Mouse (Mus musculus) retina, postnatal 1 day (tissue): ENCODE data around the gene Ccdc18.
"Not testable (repeated sequence)": the region's sequence is repeated elsewhere in the genome, so short reads cannot be mapped to it uniquely, and the experiment has no call there.

Experiments used
- DNase-seq: peaks from one replicate; pipeline ENCODE4 v3.0.0-alpha.2; 2012

The Ccdc18 gene

GRCm38 (mm10) chr5:108263785-108264184 lies 131.1 kb downstream of the Ccdc18 start:
- not testable (repeated sequence) for DNase-seq

- no peak for DNase-seq
Observed at GRCm38 (mm10) chr5:108266990-108267389, 134.3 kb downstream of the Ccdc18 start.

DNA sequence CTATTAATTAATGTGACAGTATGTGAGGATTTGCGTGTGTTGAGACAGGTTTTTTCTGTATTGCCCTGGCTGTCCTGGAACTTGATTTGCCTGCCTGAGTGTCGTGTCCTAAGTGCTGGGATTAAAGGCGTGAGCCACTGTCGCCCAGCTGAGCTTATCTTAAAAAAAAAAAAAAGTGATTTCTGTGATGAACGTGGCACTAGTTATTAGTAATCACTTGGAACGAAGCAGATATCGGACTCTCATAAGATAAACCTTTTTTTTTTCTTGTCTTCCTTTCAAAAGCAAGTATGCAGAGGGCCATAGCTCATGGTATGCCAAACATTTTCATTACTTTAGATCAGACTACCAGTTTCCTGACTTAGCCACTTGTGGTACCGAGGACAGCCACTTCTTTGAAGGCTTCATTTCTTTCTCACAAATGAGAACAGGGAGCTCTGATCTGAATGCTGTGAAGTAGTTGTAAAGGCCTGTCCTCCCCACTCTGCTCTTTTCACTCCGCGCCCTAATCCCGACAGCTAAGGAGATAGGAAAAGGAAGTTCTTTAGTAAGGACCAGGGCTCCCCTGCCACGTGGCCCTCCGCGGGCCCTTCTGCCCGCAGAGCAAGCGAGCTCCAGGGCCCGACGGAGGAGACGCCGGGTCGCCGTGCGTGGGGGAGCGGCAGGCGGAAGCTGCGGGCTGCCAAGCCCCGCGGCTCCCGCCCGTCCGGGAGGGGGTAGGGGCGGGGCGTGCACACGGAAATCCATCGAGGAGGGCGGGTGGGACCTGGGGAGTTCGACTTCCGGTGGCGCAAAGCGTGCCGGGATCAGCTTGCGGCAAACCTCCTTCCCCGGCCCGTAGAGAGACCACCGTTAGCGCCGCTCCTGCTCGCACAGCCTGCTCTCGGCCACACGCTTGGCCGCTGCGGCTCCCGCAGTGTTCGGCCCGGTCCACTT lies 135.7 kb downstream of the Ccdc18 start, which contains the start of gene Dr1:
Gene Dr1, plus strand, starts transcription at position 771 of the 936 bp plus-strand sequence.
- DNase-seq: peak; percentile 96

GRCm38 (mm10) chr5:108269063-108269810 lies 136.6 kb downstream of the Ccdc18 start:
- no peak for DNase-seq

DNA sequence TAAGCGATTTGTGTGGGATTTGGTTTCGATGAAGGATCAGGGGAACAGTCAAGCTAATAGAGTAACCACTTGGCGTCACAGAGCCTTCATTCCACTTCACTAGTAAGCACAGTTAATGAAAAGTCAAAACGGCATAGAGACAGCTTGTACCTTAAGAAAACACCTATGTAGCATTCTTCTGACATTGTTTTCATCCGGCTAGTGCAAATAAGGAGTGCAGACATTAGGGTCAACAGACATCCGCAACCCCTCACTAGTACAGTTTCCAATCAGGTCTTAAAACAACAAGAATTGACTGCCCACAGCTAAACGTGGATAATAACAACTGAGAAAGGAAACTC lies 137.1 kb downstream of the Ccdc18 start:
- no peak for DNase-seq

GRCm38 (mm10) chr5:108270415-108270814 lies 137.7 kb downstream of the Ccdc18 start:
- DNase-seq: no peak

DNA sequence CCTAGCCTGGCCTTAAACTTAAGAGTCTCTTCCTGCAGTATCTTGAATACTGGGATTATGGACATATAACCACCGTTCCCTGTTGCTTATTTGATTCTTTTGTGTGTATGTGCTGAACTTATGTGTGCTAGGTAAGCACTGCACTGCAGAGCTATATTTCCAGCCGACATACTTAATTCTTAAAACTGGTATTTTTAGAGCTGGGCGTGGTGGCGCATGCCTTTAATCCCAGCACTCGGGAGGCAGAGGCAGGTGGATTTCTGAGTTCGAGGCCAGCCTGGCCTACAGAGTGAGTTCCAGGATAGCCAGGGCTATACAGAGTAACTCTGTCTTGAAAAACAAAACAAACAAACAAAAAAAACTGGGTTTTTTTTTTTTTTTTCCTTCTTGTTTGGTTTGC lies 138.7 kb downstream of the Ccdc18 start:
- not testable (repeated sequence) for DNase-seq
